Mouse (Mus musculus) brown adipose tissue, adult 24 weeks (tissue): ENCODE data around the gene Rnf222. TPM values are rescaled to one million over a fixed set of nuclear protein-coding genes. Genes with fewer than 3 reads are reported as not detected.
"Not testable (repeated sequence)": the region's sequence is repeated elsewhere in the genome, so short reads cannot be mapped to it uniquely, and the experiment has no call there.

Source experiments
- H3K27ac ChIP-seq: fragments of 200-500 bp; replicated peaks from 2 replicates; pipeline ENCODE4 v1.5.1; 2012; ENCODE audit warnings: low read depth, mild to moderate bottlenecking, low read length
- H3K4me1 ChIP-seq: fragments of 200-500 bp; 2 replicates; pipeline ENCODE4 v1.6.1; 2012; ENCODE audit warnings: low read length, mixed read lengths; ENCODE audit not compliant: control insufficient read depth, insufficient read depth, insufficient read length
- H3K4me3 ChIP-seq: fragments of 200-500 bp; 2 replicates; pipeline ENCODE4 v1.5.1; 2012; ENCODE audit warnings: low read depth, mild to moderate bottlenecking, low read length, moderate library complexity; ENCODE audit not compliant: insufficient read depth
- polyA plus RNA-seq: library from polyadenylated mRNA; stranded (reverse); fragments of >200 nt; gene quantifications from 2 replicates; pipeline ENCODE4 v1.2.4, GENCODE M21; 2012; ENCODE audit not compliant: missing spikeins, insufficient read depth, insufficient read length

The Rnf222 gene
- polyA plus RNA-seq, 1 experiment, result not detected

DNA sequence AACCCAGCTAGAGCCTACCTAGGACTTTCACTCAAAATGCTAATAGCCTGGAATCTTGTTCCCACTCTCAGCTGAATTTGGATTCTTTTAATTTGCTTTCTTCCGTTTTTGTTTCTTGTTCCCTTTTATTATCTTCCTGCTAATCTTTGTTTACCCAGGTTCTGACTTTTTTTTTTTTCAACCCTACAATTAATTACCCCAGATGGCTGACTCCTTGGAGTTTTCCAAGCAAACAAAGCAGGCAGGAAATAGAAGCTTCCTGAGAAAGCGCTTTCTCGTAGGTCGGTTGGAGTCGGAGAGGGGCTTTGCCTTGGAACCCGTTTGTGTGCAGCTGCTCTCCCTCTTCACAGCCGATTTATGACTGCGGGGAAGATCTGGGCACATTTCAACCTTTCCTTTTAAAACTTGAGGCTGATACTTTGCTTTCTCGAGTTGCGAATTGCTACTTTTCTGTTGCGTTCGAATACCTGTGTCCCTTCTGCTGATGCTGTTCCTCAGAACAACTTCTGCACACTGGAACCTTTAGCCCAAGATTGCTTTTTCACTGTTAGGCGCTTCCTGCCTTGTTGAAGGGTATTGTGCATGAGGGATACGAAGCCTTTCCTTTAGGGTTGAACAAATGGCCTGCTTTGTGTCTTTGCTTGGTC lies 23.3 kb downstream of the Rnf222 start:
- peak overlapping the region; percentile 27; the same call in 1 of the 2 replicates for H3K4me3 ChIP-seq
- peak overlapping the region; percentile 76 for H3K27ac ChIP-seq

DNA sequence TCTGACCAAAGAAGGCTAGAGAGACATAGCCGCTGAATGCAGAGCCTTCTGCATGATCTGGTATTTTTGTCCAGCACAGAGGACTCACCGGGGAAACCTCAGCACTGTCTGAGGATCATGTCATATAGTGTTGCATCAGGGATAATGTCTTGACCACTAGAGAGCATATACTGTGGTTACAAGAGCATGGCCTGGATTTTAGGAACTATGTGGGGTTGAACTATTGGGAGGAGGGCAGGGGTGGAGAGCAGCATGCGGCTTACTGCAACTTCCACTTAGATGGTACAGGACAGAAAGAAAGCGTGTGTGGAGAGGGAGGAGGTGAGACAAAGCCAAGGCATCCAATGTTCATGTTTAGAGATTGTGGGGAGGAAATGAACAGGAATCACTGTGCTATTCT lies 26.2 kb downstream of the Rnf222 start:
- no peak overlapping the region for H3K27ac ChIP-seq
- peaks cover 3% of the 10 kb centered on the region for H3K4me1 ChIP-seq
- no peak overlapping the region for H3K4me3 ChIP-seq

More for the DNA sequence above, 23.3 kb downstream of the Rnf222 start:
- H3K4me1 ChIP-seq, result peaks cover 19% of the 10 kb centered on the region

DNA sequence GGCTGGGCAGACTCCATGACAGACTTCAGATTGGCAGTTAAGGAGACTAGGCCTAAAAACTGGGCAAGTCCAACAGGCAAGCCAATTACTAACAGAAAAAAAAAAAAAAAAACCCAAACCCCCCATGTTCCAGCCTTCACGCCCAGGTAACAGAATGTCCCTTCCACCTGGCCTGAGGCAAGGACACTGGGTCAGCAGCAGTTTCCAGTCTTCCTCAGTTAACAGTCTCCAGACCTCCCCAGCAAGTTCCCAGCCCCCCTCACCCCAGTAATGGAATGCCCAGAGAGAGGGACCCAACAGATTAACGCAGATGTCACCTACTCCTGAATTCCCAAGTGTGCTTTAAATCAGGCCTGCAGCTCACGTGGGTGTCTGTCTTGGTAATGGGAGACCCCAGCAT lies 34.8 kb downstream of the Rnf222 start:
- Histone ChIP-seq H3K4me1 (no peaks in the 10 kb centered on the region), H3K4me3 (no peak overlapping the region), H3K27ac (no peak overlapping the region)

DNA sequence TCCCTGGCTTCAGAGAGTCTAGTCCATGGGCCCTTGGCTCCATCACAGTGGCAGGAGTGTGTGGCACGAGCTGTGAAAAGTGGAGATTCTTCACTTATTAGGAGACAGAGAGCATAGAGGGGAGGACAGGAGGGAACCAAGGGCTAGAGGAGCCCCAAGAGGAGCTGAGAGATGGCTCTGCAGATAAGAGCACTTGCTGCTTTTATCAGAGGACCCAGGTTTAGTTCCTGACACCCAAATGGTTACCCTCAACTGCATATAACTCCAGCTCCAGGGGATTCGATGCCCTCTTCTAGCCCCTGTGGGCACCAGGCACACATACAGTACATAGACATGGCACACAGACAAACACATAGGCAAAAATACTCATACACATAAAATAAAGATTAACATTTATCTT lies 36.4 kb downstream of the Rnf222 start:
- Histone ChIP-seq H3K27ac (no peak overlapping the region), H3K4me3 (no peak overlapping the region), H3K4me1 (no peaks in the 10 kb centered on the region)

DNA sequence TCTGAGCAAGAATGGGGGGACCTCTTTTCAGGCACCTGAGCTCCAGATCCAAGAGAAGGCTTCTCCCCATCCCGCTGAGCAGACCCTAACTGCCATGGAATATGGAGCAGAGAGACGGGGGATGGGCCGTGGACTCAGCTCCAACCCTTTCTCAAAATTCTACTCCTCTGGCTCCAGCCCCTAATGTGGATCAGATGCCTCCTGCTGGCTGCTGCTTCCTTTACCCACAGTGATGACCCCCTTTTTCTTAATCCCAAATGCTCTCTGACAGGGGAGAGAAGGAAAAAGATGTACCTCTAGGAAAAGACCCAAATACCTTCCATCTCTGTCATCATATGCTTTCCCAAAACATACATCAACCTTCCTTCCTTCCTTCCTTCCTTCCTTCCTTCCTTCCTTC lies 38.6 kb downstream of the Rnf222 start, which contains the start of gene Odf4:
Odf4 (minus strand) TSS at position 101 of the 400 bp plus-strand sequence.
- H3K27ac ChIP-seq, result no peak within 1 kb of the TSS

DNA sequence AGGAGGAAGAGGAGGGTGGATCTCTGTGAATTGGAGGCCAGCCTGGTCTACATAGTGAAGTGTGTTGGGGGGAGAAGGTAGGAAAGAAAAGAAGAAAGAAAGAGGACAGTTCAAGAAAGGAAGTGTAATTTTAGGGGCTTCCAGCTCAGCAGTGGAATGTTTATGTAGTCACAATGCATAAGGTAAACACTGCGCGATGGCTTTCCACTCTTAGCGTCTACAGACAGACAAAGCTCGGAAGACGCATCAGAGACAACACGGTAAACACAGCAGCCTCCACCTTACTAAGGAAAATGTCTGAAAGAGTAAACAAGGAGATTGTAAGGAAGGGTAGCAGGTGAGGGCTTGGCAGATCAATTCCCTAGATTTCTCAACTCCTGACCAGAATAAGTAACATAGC lies 41.6 kb downstream of the Rnf222 start:
- H3K4me3 ChIP-seq, result no peak overlapping the region
- H3K27ac ChIP-seq, result no peak overlapping the region
- H3K4me1 ChIP-seq, result no peaks in the 10 kb centered on the region

More for the DNA sequence above, 38.6 kb downstream of the Rnf222 start, which contains the start of gene Odf4:
- no peaks in the 10 kb centered on the region for H3K4me1 ChIP-seq
- no peak within 1 kb of the TSS for H3K4me3 ChIP-seq

DNA sequence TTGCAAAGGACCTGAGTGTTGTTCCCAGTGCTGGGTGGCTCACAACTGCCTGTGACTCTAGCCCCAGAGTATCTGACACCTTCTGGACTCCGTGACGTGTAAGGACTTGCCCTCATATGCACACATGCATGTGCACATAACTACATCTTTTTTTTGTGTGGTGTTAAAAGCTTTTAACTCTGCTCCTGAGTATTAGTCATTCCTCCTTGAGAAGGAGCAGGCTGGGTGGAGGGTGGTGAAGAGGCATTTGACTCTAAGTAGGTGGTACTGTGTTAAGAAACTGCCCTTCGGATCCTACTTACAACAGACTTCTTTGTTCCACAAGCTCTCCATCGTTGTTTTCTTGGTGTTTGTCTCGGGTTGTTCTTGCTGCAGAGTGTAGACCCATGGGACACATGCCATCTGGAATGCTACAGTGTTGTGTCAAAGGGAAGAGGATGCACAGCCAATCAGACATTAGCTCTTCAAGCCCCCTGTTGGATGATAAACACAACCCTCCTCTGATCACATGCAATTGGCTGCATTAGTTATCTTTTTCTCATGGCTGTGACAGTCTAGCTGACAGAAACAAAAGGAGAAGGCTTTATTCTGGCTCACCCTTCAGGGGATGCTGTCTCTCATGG lies 45.6 kb downstream of the Rnf222 start:
- Histone ChIP-seq H3K4me1 (no peaks in the 10 kb centered on the region), H3K4me3 (no peak overlapping the region), H3K27ac (no peak overlapping the region)

DNA sequence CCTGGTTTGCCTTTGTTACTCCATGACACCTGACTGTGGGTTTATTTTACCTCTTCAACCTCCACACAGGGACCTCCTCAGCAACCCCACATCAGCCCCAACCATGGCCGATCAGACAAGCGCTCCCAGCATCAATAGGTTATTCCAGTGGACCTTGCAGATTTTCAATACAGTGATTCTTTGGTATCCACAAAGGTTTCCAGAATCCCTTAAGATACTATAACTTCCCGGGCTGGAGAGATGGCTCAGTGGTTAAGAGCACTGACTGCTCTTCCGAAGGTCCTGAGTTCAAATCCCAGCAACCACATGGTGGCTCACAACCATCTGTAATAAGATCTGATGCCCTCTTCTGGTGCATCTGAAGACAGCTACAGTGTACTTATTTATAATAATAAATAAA lies 48.6 kb downstream of the Rnf222 start:
- H3K27ac ChIP-seq, H3K4me1 ChIP-seq, H3K4me3 ChIP-seq: not testable (repeated sequence)

DNA sequence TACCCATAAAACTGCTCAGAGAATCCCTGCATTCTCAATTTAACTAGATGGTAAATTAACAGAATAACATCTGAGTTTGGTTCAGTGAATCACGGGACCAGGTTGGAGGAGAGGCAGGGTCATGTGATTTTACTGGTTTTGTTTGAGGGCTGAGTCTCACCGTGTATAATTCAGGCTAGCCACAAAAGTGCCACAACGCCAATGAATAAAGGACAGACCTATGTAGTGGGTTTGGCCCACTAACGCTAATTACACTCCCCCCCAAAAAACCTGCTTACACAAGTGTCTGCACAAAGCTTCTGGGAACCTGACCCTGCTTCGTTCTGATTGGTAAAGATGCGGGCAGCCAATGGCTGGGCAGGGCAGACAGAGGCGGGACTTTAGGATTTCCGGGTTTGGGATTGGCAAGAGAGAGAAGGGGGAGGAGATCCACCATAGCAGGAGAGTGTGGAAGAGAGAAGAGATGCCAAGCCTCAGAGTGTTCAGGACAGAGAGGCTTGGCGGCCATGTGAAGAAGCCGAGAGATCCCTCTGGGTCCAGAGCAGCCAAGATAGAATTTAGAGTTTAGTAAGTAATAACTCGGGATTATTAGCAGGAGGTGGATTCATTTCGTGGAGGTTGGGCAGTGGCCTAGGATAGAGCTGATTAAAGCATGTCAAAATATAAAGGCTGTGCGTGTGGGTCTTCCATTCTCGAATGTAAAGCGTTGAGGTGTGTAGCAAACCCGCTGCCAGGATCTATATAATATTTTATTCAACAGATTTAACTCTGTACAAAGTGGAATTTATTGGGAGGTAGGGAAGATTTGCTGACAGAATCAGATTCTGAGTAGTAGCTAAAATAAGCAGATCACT lies 51.3 kb downstream of the Rnf222 start:
- Histone ChIP-seq H3K4me3 (peak overlapping the region; percentile 62), H3K4me1 (peaks cover 4% of the 10 kb centered on the region; the same call in 1 of the 2 replicates), H3K27ac (peak overlapping the region; percentile 57)

DNA sequence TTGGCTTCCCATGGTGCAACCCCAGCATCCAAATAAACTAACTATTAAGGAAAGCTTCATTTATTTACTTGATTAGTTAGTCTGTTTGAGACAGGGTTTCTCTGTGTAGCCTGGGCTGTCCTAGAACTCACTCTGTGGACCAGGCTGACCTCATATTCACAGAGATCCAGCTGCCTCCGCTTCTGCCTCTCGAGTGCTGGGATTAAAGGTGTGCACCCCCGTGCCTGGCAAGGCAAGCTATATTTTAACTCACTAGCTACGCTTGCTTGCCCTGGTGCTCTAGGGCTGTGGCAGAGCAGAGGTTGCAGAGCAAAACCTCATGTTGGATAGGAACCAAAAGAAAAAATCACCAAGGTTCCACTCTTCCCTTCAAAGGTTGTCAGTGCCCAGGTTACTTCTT lies 52.2 kb downstream of the Rnf222 start:
- no peak overlapping the region for H3K4me3 ChIP-seq
- H3K27ac ChIP-seq, result no peak overlapping the region

DNA sequence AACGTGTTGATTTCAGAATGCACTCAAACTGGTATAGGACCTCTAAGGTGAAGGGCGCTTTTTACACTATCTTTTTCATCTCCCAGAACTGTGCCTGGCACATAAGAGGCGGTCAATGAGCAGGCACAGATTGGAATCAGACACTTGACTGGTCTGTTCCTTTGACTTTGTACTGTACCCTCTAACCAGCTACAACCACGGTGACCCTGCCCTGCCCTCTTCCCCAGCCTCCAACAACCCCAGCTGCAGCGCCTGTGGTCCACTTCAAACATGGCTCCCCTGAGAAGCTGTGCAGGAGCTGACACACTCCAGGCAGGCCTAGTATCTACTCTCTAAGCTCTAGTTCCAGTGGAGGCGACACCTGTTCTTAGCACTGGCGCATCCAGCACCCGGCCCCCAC lies 54.4 kb downstream of the Rnf222 start:
- H3K4me3 ChIP-seq, result no peak overlapping the region
- H3K4me1 ChIP-seq, result peaks cover 4% of the 10 kb centered on the region; the same call in 1 of the 2 replicates
- H3K27ac ChIP-seq, result no peak overlapping the region

More for the DNA sequence above, 52.2 kb downstream of the Rnf222 start:
- peaks cover 4% of the 10 kb centered on the region; the same call in 1 of the 2 replicates for H3K4me1 ChIP-seq

DNA sequence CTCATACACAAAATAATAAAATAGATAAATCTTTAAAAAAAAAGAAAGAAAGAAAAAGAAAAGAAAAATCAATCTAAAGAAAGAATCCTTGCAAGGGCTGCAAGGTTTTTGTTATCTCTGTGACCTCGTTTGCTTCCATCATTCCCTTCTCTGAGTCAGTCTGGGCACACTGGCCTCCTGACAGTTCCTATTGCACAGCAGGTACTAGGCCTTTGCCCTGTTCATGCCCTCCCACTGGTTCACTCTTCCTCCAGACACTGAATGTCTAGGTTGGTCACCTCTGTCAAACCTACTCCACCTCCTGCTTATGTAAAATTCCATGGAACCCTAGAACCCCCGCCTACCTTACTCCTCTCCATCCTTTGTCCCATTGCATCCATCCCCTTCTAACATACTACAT lies 56.9 kb downstream of the Rnf222 start:
- no peak overlapping the region for H3K27ac ChIP-seq
- no peak overlapping the region for H3K4me3 ChIP-seq
- H3K4me1 ChIP-seq, result peaks cover 4% of the 10 kb centered on the region; the same call in 1 of the 2 replicates
